Mouse (Mus musculus): ENCODE measurements around the gene Sugct.

GRCm38 (mm10) chr13:17534469-17534868 is 160.9 kb downstream of the Sugct start:
- TF ChIP-seq EP300 (IDR thresholded peaks at IDR 0.05; ENCODE audit: low read depth) (no peak), CTCF (IDR thresholded peaks at IDR 0.05; ENCODE audit: low read depth) (no peak)

Measured in heart, postnatal 0 days (tissue).